Mouse (Mus musculus) lung, postnatal 0 days (tissue): ENCODE results near the gene Slc6a2. TPM values are rescaled to one million over a fixed set of nuclear protein-coding genes. Genes with fewer than 3 reads are reported as not detected.
A peak's percentile ranks its signal among the peaks of the same experiment; 100 is the strongest.

ENCODE experiments used
- ATAC-seq: fragments of 200-750 bp; cut with Nextera tagmentation; 2 replicates; pipeline ENCODE4 v1.8.0; 2017; ENCODE audit warnings: moderate library complexity
- DNase-seq: peaks from one replicate; pipeline ENCODE4 v3.0.0-alpha.2; 2016; ENCODE audit warnings: low spot score
- H3K27ac ChIP-seq: fragments of 300-500 bp; sonication (generic); 2 replicates; pipeline ENCODE4 v1.5.1; 2014; ENCODE audit warnings: antibody characterized with exemption, mild to moderate bottlenecking, low read length, mixed read lengths
- H3K27me3 ChIP-seq: fragments of 300-500 bp; sonication (generic); replicated peaks from 2 replicates; pipeline ENCODE4 v1.6.1; 2014; ENCODE audit warnings: low read length, mixed read lengths; ENCODE audit not compliant: insufficient read depth
- H3K36me3 ChIP-seq: fragments of 300-500 bp; sonication (generic); 2 replicates; pipeline ENCODE4 v1.6.1; 2014; ENCODE audit warnings: low read length, mixed read lengths; ENCODE audit not compliant: insufficient read depth
- H3K4me1 ChIP-seq: fragments of 300-500 bp; sonication (generic); 2 replicates; pipeline ENCODE4 v1.6.1; 2014; ENCODE audit warnings: antibody characterized with exemption, low read depth, low read length, mixed read lengths; ENCODE audit not compliant: insufficient read depth
- H3K4me2 ChIP-seq: fragments of 300-500 bp; sonication (generic); replicated peaks from 2 replicates; pipeline ENCODE4 v1.6.1; 2014; ENCODE audit warnings: low read depth, mild to moderate bottlenecking, low read length, moderate library complexity, mixed read lengths
- H3K4me3 ChIP-seq: fragments of 300-500 bp; sonication (generic); 2 replicates; pipeline ENCODE4 v1.5.1; 2014; ENCODE audit warnings: low read depth, low read length
- H3K9ac ChIP-seq: fragments of 300-500 bp; sonication (generic); replicated peaks from 2 replicates; pipeline ENCODE4 v1.6.1; 2014; ENCODE audit warnings: low read depth, mild to moderate bottlenecking
- H3K9me3 ChIP-seq: fragments of 300-500 bp; sonication (generic); 2 replicates; pipeline ENCODE4 v1.6.1; 2016; ENCODE audit warnings: low read length, mixed read lengths
- CTCF ChIP-seq: IDR thresholded peaks from 2 replicates; pipeline ENCODE4 v1.5.1; 2016; ENCODE audit warnings: antibody characterized with exemption, mild to moderate bottlenecking
- EP300 ChIP-seq: IDR thresholded peaks from 2 replicates; pipeline ENCODE4 v1.6.1; 2016; ENCODE audit warnings: antibody characterized with exemption, mild to moderate bottlenecking, control low read depth
- WGBS: fragments of 180-500 bp; shearing (Covaris S2); extraction: QIAGEN DNeasy Blood & Tissue Kit; methylation state at CpG from one replicate; pipeline ENCODE4 v1.1.7; 2014; 5-methylcytosine and 5-hydroxymethylcytosine counted together
- polyA plus RNA-seq: library from polyadenylated mRNA; unstranded; fragments of >200 nt; fragmentation: Nextera tagmentation; extraction: Ambion mirVana; gene quantifications from 2 replicates; pipeline ENCODE4 v1.2.1, GENCODE M21; 2015

Gene Slc6a2
- polyA plus RNA-seq, 1 experiment from 2014 or later, result 0.63 TPM

- ATAC-seq (no peak), DNase-seq (no peak)
- no peaks in the 10 kb centered on the region for H3K36me3 ChIP-seq
- no peaks in the 10 kb centered on the region for H3K9me3 ChIP-seq
- no peak overlapping the region for H3K27ac ChIP-seq
- TF ChIP-seq EP300 (no peak), CTCF (no peak)
- WGBS, result 66% methylated on average over 4 of the region's 4 CpGs
- no peak overlapping the region for H3K4me3 ChIP-seq
- H3K4me1 ChIP-seq, result no peaks in the 10 kb centered on the region
- no peak overlapping the region for H3K4me2 ChIP-seq
- H3K9ac ChIP-seq, result no peak overlapping the region
- no peaks in the 10 kb centered on the region for H3K27me3 ChIP-seq
Measured at GRCm38 (mm10) chr8:92949071-92949470, 10.8 kb upstream of the Slc6a2 start.

DNA sequence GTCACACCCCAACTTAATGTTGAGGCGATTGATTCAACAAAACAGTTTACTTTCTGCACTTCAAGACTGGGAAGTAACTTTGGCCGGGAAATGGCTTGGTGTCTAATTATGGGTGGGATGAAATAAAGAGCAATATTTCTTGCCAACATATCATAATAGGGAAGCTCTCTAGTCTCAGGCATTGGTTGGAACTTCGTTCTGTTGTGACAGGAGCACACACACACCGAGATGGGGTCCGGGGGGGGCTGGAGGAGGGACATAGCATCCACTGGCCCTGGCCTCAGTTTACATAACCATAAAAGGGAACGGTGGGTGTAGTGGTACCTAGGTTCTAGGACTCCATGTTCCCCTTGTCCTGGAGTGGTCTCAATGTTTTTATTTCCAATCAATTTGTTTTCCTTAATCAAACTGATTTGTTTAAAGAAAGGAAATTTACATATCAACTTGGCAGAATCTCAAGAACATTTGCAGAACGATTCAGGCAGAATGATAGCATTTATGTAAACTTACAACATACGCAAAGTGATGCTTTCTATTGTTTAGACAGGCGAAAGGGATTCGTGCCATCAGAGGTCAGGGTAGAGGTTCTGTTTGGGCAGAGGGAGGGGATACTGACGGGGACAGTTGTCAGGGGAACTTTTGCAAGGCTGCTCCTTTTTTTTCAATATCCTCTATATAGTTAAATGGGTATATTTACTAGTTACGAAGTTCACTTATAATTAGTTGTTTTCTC lies 9.1 kb upstream of the Slc6a2 start:
- H3K27me3 ChIP-seq, result no peaks in the 10 kb centered on the region
- no peaks in the 10 kb centered on the region for H3K36me3 ChIP-seq
- ATAC-seq (peak; percentile 37; the same call in 1 of the 2 replicates), DNase-seq (peak; percentile 32)
- H3K4me3 ChIP-seq, result no peak overlapping the region
- no peaks in the 10 kb centered on the region for H3K4me1 ChIP-seq
- WGBS, result 38% methylated on average over 12 of the region's 12 CpGs
- TF ChIP-seq CTCF, result no peak
- TF ChIP-seq EP300, result peak; percentile 42; the same call in 1 of the 2 replicates
- H3K9ac ChIP-seq, result no peak overlapping the region
- no peaks in the 10 kb centered on the region for H3K9me3 ChIP-seq
- H3K4me2 ChIP-seq, result no peak overlapping the region
- H3K27ac ChIP-seq, result no peak overlapping the region

DNA sequence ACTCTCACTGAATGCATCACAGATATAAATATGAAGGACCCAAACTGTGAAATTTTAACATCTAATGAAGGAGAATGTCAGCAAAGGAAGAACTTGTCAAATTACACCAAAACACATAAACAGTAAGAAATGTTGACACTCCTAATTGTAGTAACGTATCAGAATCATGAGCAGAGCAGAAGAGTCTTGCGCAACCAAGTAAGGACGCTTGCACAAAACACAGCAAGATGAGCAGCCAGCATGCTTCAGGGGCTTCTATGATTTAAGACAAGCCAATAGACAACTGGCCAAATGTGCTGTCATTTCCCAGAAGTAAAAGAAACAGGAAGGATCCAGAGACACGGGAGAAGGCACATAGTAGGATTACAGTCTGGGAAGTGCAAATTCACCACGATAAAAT lies 5.8 kb upstream of the Slc6a2 start:
- H3K27ac ChIP-seq, result no peak overlapping the region
- 63% methylated on average over 5 of the region's 5 CpGs for WGBS
- H3K9ac ChIP-seq, result no peak overlapping the region
- DNase-seq (peak; percentile 81), ATAC-seq (peak; percentile 48; the same call in 1 of the 2 replicates)
- TF ChIP-seq CTCF, result no peak
- TF ChIP-seq EP300, result no peak
- no peak overlapping the region for H3K4me3 ChIP-seq
- no peaks in the 10 kb centered on the region for H3K4me1 ChIP-seq
- H3K27me3 ChIP-seq, result peaks cover 3% of the 10 kb centered on the region; the same call in 1 of the 2 replicates
- H3K36me3 ChIP-seq, result no peaks in the 10 kb centered on the region
- H3K9me3 ChIP-seq, result no peaks in the 10 kb centered on the region
- no peak overlapping the region for H3K4me2 ChIP-seq

GRCm38 (mm10) chr8:92960451-92960911 lies 602 bp downstream of the Slc6a2 start:
- no peaks in the 10 kb centered on the region for H3K4me1 ChIP-seq
- TF ChIP-seq CTCF (no peak), EP300 (no peak)
- H3K27me3 ChIP-seq, result peaks cover 33% of the 10 kb centered on the region
- no peak overlapping the region for H3K9ac ChIP-seq
- no peaks in the 10 kb centered on the region for H3K9me3 ChIP-seq
- ATAC-seq (peak; percentile 41), DNase-seq (no peak)
- H3K4me3 ChIP-seq, result peak overlapping the region; percentile 18; the same call in 1 of the 2 replicates
- no peak overlapping the region for H3K27ac ChIP-seq
- H3K36me3 ChIP-seq, result no peaks in the 10 kb centered on the region
- WGBS, result 2% methylated on average over 42 of the region's 42 CpGs
- H3K4me2 ChIP-seq, result peak overlapping the region; percentile 56

- Histone ChIP-seq H3K27ac (no peak overlapping the region), H3K4me1 (no peaks in the 10 kb centered on the region), H3K9me3 (no peaks in the 10 kb centered on the region), H3K4me2 (peak overlapping the region; percentile 56), H3K36me3 (no peaks in the 10 kb centered on the region), H3K9ac (no peak overlapping the region), H3K27me3 (peaks cover 33% of the 10 kb centered on the region), H3K4me3 (no peak overlapping the region)
- TF ChIP-seq CTCF (no peak), EP300 (no peak)
- ATAC-seq (no peak), DNase-seq (no peak)
- 2% methylated on average over 25 of the region's 25 CpGs for WGBS
Measured at GRCm38 (mm10) chr8:92961088-92961487, 1.2 kb downstream of the Slc6a2 start.

DNA sequence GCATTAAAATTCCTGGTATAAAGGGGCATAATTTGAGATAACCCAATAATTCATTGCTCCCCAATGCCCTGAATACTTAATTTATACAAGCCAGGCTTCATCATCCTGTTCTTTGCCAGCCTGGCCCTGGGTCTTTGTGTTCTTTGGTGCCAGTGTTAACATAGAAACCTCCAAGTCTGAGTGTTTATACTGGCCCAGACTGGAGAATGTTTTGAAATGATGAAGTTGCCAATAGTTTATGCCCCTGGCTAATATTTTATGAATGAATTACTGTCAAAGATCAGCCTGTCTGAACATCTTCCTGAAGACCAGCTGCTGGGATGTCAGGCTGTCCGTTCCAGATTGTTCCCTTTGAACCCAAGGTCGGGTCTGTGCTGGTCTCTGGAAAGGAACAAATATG lies 4.7 kb downstream of the Slc6a2 start:
- H3K9ac ChIP-seq, result no peak overlapping the region
- H3K27me3 ChIP-seq, result peaks cover 27% of the 10 kb centered on the region
- H3K4me3 ChIP-seq, result no peak overlapping the region
- no peak for TF ChIP-seq EP300
- no peak for TF ChIP-seq CTCF
- ATAC-seq (no peak), DNase-seq (no peak)
- H3K36me3 ChIP-seq, result no peaks in the 10 kb centered on the region
- no peak overlapping the region for H3K27ac ChIP-seq
- 49% methylated on average over 2 of the region's 2 CpGs for WGBS
- no peaks in the 10 kb centered on the region for H3K9me3 ChIP-seq
- no peaks in the 10 kb centered on the region for H3K4me1 ChIP-seq
- no peak overlapping the region for H3K4me2 ChIP-seq
